ENCODE assay signal across 8 mouse cellular contexts in the genomic region with DNA sequence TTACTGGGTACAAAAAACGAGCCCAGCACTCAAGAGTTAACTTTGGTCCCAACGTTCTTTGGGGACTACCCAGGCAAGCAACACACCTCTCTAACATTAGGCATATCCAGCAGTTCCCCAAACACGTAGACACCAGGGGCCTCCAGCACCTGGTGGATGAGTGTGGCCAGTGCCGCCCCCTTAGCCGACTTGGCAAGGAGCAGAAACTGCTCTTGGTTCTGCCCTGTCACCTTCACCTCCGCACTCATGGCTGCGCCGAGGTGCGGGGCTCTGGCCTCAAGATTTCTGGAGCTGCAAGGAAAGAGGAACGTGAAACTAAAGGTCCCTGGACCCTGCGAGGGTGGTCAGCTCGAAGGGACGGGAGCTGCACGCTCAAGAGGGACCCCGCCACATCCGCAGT. TPM values are rescaled to one million over a fixed set of nuclear protein-coding genes. Genes with fewer than 3 reads are reported as not detected.
DNase-seq lines count a peak whose midpoint lies in the region; TF ChIP-seq lines count a peak whose summit lies in the region.

No protein-coding gene starts in this region.

- WGBS in olfactory bulb, adult 2 months, result 39% methylated on average over 16 of the region's 16 CpGs

- TF ChIP-seq CTCF in C2C12 (IDR thresholded peaks at IDR 0.05; ENCODE audit: control insufficient read depth, insufficient read depth, insufficient read length), result no peak
- no peak for TF ChIP-seq CTCF in embryonic fibroblast, embryonic 13.5 days (IDR thresholded peaks at IDR 0.05; ENCODE audit: borderline replicate concordance, insufficient read depth, low read length)
- TF ChIP-seq CTCF in olfactory bulb, adult 2 months (IDR thresholded peaks at IDR 0.05; ENCODE audit: insufficient read depth, low read depth, low read length), result no peak

- peak overlapping the region; percentile 87 for H3ac ChIP-seq in C2C12 (ENCODE audit: control insufficient read depth, insufficient read length, low read depth)

- H3K79me2 ChIP-seq in C2C12 (ENCODE audit: control insufficient read depth, insufficient read depth), result peaks cover 48% of the 10 kb centered on the region

- TF ChIP-seq POLR2A in embryonic fibroblast, embryonic 13.5 days (IDR thresholded peaks at IDR 0.05; ENCODE audit: low read depth, low read length), result no peak
- no peak for TF ChIP-seq POLR2A in olfactory bulb, adult 2 months (IDR thresholded peaks at IDR 0.05; ENCODE audit: insufficient read depth, low read depth, low read length)

- peaks cover 26% of the 10 kb centered on the region for H3K79me3 ChIP-seq in C2C12 (ENCODE audit: low read depth)

- no peaks in the 10 kb centered on the region for H3K4me1 ChIP-seq in embryonic fibroblast, embryonic 13.5 days (ENCODE audit: control insufficient read depth, insufficient read depth, low read length)
- H3K4me1 ChIP-seq in olfactory bulb, adult 2 months (ENCODE audit: control insufficient read depth, insufficient read depth, low read length), result peaks cover 6% of the 10 kb centered on the region

- peak; percentile 11 for DNase-seq in embryo, embryonic 10.5 days (ENCODE audit: low spot score)
- DNase-seq in embryo, embryonic 9.5 days (ENCODE audit: extremely low spot score), result no peak
- peak; percentile 7 for DNase-seq in liver
- no peak for DNase-seq in thymus, postnatal 25 days
- no peak for DNase-seq in cerebellum, postnatal 4 days (ENCODE audit: low spot score in 2 of 2)

- H3K27me3 ChIP-seq in C2C12 (ENCODE audit: control insufficient read depth, insufficient read depth, insufficient read length), result no peaks in the 10 kb centered on the region

- H3K4me3 ChIP-seq in C2C12 (ENCODE audit: insufficient read depth, poor library complexity, severe bottlenecking), result peak overlapping the region; percentile 85
- peak overlapping the region; percentile 93 for H3K4me3 ChIP-seq in embryonic fibroblast, embryonic 13.5 days (ENCODE audit: insufficient read depth, low read length)
- peak overlapping the region; percentile 92 for H3K4me3 ChIP-seq in olfactory bulb, adult 2 months (ENCODE audit: insufficient read depth, low read depth, low read length)

- H3K36me3 ChIP-seq in C2C12 (ENCODE audit: control insufficient read depth, insufficient read depth), result peaks cover 39% of the 10 kb centered on the region

- peak overlapping the region; percentile 74 for H3K27ac ChIP-seq in embryonic fibroblast, embryonic 13.5 days (ENCODE audit: insufficient read depth, low read length)
- H3K27ac ChIP-seq in olfactory bulb, adult 2 months (ENCODE audit: insufficient read depth, low read depth, low read length), result no peak overlapping the region

TF ChIP-seq in C2C12, 6 proteins besides CTCF, POLR2A, EP300 and RAD21:
- TF ChIP-seq CEBPB (IDR thresholded peaks at IDR 0.05; ENCODE audit: low read depth) (no peak), MAX (IDR thresholded peaks at IDR 0.05) (no peak), FOSL1 (IDR thresholded peaks at IDR 0.05; ENCODE audit: insufficient read depth, low read length, poor library complexity, severe bottlenecking) (no peak), MYOG (IDR thresholded peaks at IDR 0.05; ENCODE audit: control insufficient read depth, extremely low read depth, insufficient read length) (no peak), USF1 (IDR thresholded peaks at IDR 0.05; ENCODE audit: low read depth) (no peak), MYOD1 (IDR thresholded peaks at IDR 0.05; ENCODE audit: control insufficient read depth, insufficient read length, low read depth) (no peak)

RNA-seq across cellular contexts. Expression of gene Cops7a, which starts 0.7 kb away (rescaled TPM):
- 165 TPM for polyA plus RNA-seq in C2C12 (2012; fragmentation: generic; extraction: Trizol)
- 77.4 and 94.3 TPM in 2 replicates for polyA plus RNA-seq in embryonic fibroblast, embryonic 13.5 days (2011; ENCODE audit: insufficient read length, low read depth, missing spikeins)
- 255 TPM in 1 of 2 replicates, not detected in the other for polyA plus RNA-seq in olfactory bulb, adult 2 months (2012; ENCODE audit: insufficient read depth, insufficient read length, low replicate concordance, missing spikeins)

RNA-seq across cellular contexts. Expression of gene Pianp, which starts 31.9 kb away (rescaled TPM):
- polyA plus RNA-seq in C2C12 (2012; fragmentation: generic; extraction: Trizol), result 1.1 TPM
- 1.9 TPM in 1 of 2 replicates, not detected in the other for polyA plus RNA-seq in embryonic fibroblast, embryonic 13.5 days (2011; ENCODE audit: insufficient read length, low read depth, missing spikeins)
- polyA plus RNA-seq in olfactory bulb, adult 2 months (2012; ENCODE audit: insufficient read depth, insufficient read length, low replicate concordance, missing spikeins), result not detected in 2 replicates

RNA-seq across cellular contexts. Expression of gene Mlf2, which starts 33.5 kb away (rescaled TPM):
- 547 TPM for polyA plus RNA-seq in C2C12 (2012; fragmentation: generic; extraction: Trizol)
- polyA plus RNA-seq in embryonic fibroblast, embryonic 13.5 days (2011; ENCODE audit: insufficient read length, low read depth, missing spikeins), result 250 and 255 TPM in 2 replicates
- not detected in 2 replicates for polyA plus RNA-seq in olfactory bulb, adult 2 months (2012; ENCODE audit: insufficient read depth, insufficient read length, low replicate concordance, missing spikeins)

RNA-seq across cellular contexts. Expression of gene Zfp384, which starts 44.3 kb away (rescaled TPM):
- 27.8 TPM for polyA plus RNA-seq in C2C12 (2012; fragmentation: generic; extraction: Trizol)
- 46.3 and 63.5 TPM in 2 replicates for polyA plus RNA-seq in embryonic fibroblast, embryonic 13.5 days (2011; ENCODE audit: insufficient read length, low read depth, missing spikeins)
- 212 TPM in 1 of 2 replicates, not detected in the other for polyA plus RNA-seq in olfactory bulb, adult 2 months (2012; ENCODE audit: insufficient read depth, insufficient read length, low replicate concordance, missing spikeins)

RNA-seq across cellular contexts. Expression of gene Ptms, which starts 44.7 kb away (rescaled TPM):
- 1,903 TPM for polyA plus RNA-seq in C2C12 (2012; fragmentation: generic; extraction: Trizol)
- polyA plus RNA-seq in embryonic fibroblast, embryonic 13.5 days (2011; ENCODE audit: insufficient read length, low read depth, missing spikeins), result 602 and 622 TPM in 2 replicates
- polyA plus RNA-seq in olfactory bulb, adult 2 months (2012; ENCODE audit: insufficient read depth, insufficient read length, low replicate concordance, missing spikeins), result not detected in 2 replicates

Comparison
In these comparisons a context has a peak if more than half of its experiments do, and no peak if none do; other contexts are left out.
1. DNase-seq: peak in embryo, embryonic 10.5 days (single experiment) and liver (single experiment); none in embryo, embryonic 9.5 days (single experiment), thymus, postnatal 25 days (single experiment) and cerebellum, postnatal 4 days (0 of 2).
2. Peak in every context shown above with its lines, with median percentiles within 50 percentile points of each other: H3K4me3 ChIP-seq.